Mouse (Mus musculus) liver, embryonic 14.5 days (tissue): ENCODE results near the gene Gpc1.

Experiments
- CTCF ChIP-seq: IDR thresholded peaks from 2 replicates; pipeline ENCODE4 v1.5.1; 2016; ENCODE audit warnings: antibody characterized with exemption, low read depth, control low read depth
- EP300 ChIP-seq: IDR thresholded peaks from 2 replicates; pipeline ENCODE4 v1.6.1; 2016; ENCODE audit warnings: antibody characterized with exemption, low read depth

GRCm38 (mm10) chr1:92902786-92903185, 71.3 kb downstream of the Gpc1 start, which contains the start of gene Ankmy1:
- TF ChIP-seq CTCF, result no peak
- TF ChIP-seq EP300, result no peak
